Comparison of ENCODE assay signal across 9 mouse cellular contexts in the genomic region with DNA sequence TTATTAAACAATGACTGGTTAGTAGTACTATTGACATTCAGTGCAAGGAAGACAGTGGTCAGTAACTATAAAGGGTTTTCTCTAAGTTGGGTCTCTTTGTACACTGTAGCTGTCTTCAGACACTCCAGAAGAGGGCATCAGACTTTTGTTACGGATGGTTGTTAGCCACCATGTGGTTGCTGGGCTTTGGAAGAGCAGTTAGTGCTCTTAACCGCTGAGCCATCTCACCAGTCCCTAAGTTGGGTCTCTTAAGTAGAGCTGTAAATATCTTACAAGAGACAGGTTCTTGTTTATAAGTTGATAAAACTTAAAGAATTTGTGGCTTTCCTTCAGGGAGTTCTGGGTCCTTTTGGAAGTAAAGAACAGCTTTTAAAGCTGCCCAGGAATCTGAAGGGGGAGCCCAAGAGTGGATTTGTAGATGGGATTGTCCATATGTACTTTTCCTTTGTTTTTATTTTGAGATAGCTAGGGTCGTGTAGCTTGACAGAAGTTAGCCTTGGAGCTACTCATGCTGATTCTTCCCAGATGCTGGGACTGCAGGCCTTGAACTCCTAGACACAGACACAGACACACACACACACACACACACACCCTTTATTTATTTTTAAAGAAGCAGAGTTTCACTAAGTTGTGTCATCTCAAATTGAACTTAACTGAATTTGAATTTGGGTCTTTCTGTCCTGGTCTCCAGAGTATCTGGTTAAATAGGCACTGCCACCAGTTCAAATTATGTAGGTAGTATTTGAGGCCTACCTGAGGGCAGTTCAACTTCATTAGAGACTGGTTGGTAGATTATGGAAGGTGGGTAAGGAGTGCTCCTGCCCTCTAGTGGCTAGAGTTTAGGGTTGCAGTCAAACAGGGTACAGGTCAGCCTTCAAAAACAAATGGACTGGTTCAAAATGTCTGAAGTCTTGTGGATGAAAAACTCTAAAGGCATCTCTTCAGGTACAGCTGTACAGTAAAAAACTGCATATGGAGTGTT. TPM values are rescaled to one million over a fixed set of nuclear protein-coding genes. Genes with fewer than 3 reads are reported as not detected.
A peak's percentile ranks its signal among the peaks of the same experiment; 100 is the strongest.
DNase-seq lines count a peak whose midpoint lies in the region; ATAC-seq and TF ChIP-seq lines count a peak whose summit lies in the region.
"Had no signal": no experiment of that assay in that cellular context is flagged by ENCODE, and none has a peak within 500 bp of the region (broad histone marks: within the 10 kb centered on the region; RNA-seq: fewer than 3 reads in every experiment).

No protein-coding gene starts in this region.

- peak; percentile 56 for ATAC-seq in erythroid progenitor cell, adult 5-6 weeks (replicated peaks; ENCODE audit: low FRiP score, poor library complexity, severe bottlenecking)
- no peak for ATAC-seq in liver, embryonic 11.5 days (replicated peaks; ENCODE audit: low FRiP score)

- TF ChIP-seq POLR2A in spleen, adult 2 months (IDR thresholded peaks at IDR 0.05; ENCODE audit: low read depth, low read length), result no peak

- WGBS in spleen, adult 2 months, result 36% methylated on average over 3 of the region's 3 CpGs
- 61% methylated on average over 3 of the region's 3 CpGs for WGBS in liver, embryonic 11.5 days

- peak overlapping the region; percentile 82 for H3K4me2 ChIP-seq in liver, embryonic 11.5 days

- H3K4me3 ChIP-seq in spleen, adult 2 months (ENCODE audit: extremely low read depth, insufficient read depth, insufficient read length), result no peak overlapping the region
- 0 out of 2 replicates have a peak overlapping the region, but pooled peaks have one; percentile 11 for H3K4me3 ChIP-seq in liver, embryonic 11.5 days (ENCODE audit: low read depth, low read length)

- H3K9me3 ChIP-seq in liver, embryonic 11.5 days (ENCODE audit: control insufficient read depth, low read length), result no peaks in the 10 kb centered on the region

- no peak overlapping the region for H3K9ac ChIP-seq in liver, embryonic 11.5 days (ENCODE audit: low read depth, low read length)

- H3K4me1 ChIP-seq in spleen, adult 2 months (ENCODE audit: control insufficient read depth, insufficient read depth, insufficient read length), result peaks cover 7% of the 10 kb centered on the region
- peaks cover 23% of the 10 kb centered on the region for H3K4me1 ChIP-seq in liver, embryonic 11.5 days (replicated peaks; ENCODE audit: control insufficient read depth, insufficient read depth, low read length)

- peaks cover 23% of the 10 kb centered on the region for H3K36me3 ChIP-seq in spleen, adult 2 months (ENCODE audit: control insufficient read depth, insufficient read depth, low read length)
- peaks cover 24% of the 10 kb centered on the region for H3K36me3 ChIP-seq in liver, embryonic 11.5 days (ENCODE audit: control insufficient read depth, insufficient read depth, low read length)
- H3K36me3 ChIP-seq in splenic B cell, adult 2 months (ENCODE audit: control insufficient read depth, insufficient read depth, low read length, poor library complexity, severe bottlenecking), result peaks cover 13% of the 10 kb centered on the region

- no peak overlapping the region for H3K27ac ChIP-seq in spleen, adult 2 months (ENCODE audit: insufficient read depth, low read length)
- peak overlapping the region; percentile 11; the same call in 1 of the 2 replicates for H3K27ac ChIP-seq in liver, embryonic 11.5 days (ENCODE audit: low read depth, low read length)

- peak; percentile 40 for DNase-seq in adrenal gland, adult 2 months
- no peak for DNase-seq in adrenal gland, postnatal 4 days (ENCODE audit: low spot score in 2 of 2)
- DNase-seq in spleen, adult 2 months (ENCODE audit: low read depth in 1 of 2, low spot score in 2 of 2), result peak in 1 of 2 experiments; percentile 40
- DNase-seq in spleen, adult 18-20 months, result no peak
- DNase-seq in liver, embryonic 11.5 days (ENCODE audit: low spot score), result no peak
- DNase-seq in splenic B cell, adult 2 months (ENCODE audit: low read depth, low spot score), result peak; percentile 87
- no peak for DNase-seq in layer of hippocampus, adult 8-10 months (ENCODE audit: low spot score in 2 of 2)

- no peaks in the 10 kb centered on the region for H3K27me3 ChIP-seq in spleen, adult 2 months (ENCODE audit: control insufficient read depth, insufficient read depth, low read length)
- no peaks in the 10 kb centered on the region for H3K27me3 ChIP-seq in liver, embryonic 11.5 days (replicated peaks; ENCODE audit: control insufficient read depth, insufficient read depth, low read length)
- H3K27me3 ChIP-seq in splenic B cell, adult 2 months (ENCODE audit: control insufficient read depth, insufficient read depth, low read length, poor library complexity, severe bottlenecking), result no peaks in the 10 kb centered on the region

- TF ChIP-seq CTCF in spleen, adult 2 months (IDR thresholded peaks at IDR 0.05; ENCODE audit: extremely low read depth, insufficient read depth, insufficient read length, insufficient replicate concordance), result peak; percentile 47; the same call in 1 of the 2 replicates

RNA-seq across cellular contexts. Expression of gene Fxyd4, which starts 16.5 kb away (rescaled TPM):
- total RNA-seq in adrenal gland, adult 2 months (2021), result not detected
- polyA plus RNA-seq in adrenal gland, adult 2 months (2012; rRNA removed), result not detected in 2 replicates
- 1 to 10 TPM in 1 of 2 experiments, not detected in 1; 5.6 TPM for total RNA-seq in adrenal gland, postnatal 4 days (2021)
- polyA plus RNA-seq in spleen, adult 2 months (2012; rRNA removed), result not detected in 2 replicates
- not detected in 2 replicates for total RNA-seq in erythroid progenitor cell, adult 5-6 weeks (2015; ENCODE audit: low replicate concordance)
- total RNA-seq in erythroid progenitor cell, adult 5-6 weeks (2017; ENCODE audit: low replicate concordance), result not detected in 2 replicates
- polyA plus RNA-seq in liver, embryonic 11.5 days (2014; fragmentation: Nextera tagmentation; extraction: Ambion mirVana), result 1.2 and 2.1 TPM in 2 replicates
- total RNA-seq in layer of hippocampus, adult 8-10 months (2022), result not detected
- total RNA-seq: heart, postnatal 14 days had no signal

RNA-seq across cellular contexts. Expression of gene Hnrnpf, which starts 20.8 kb away (rescaled TPM):
- 100 to 1,000 TPM; 299 to 305 TPM for total RNA-seq in adrenal gland, adult 2 months (2021)
- 30.0 and 43.5 TPM in 2 replicates for polyA plus RNA-seq in adrenal gland, adult 2 months (2012; rRNA removed)
- 100 to 1,000 TPM; 445 to 477 TPM for total RNA-seq in adrenal gland, postnatal 4 days (2021)
- polyA plus RNA-seq in spleen, adult 2 months (2012; rRNA removed), result 141 and 143 TPM in 2 replicates
- total RNA-seq in erythroid progenitor cell, adult 5-6 weeks (2015; ENCODE audit: low replicate concordance), result 403 and 407 TPM in 2 replicates
- total RNA-seq in erythroid progenitor cell, adult 5-6 weeks (2017; ENCODE audit: low replicate concordance), result 524 and 658 TPM in 2 replicates
- 960 and 1,037 TPM in 2 replicates for polyA plus RNA-seq in liver, embryonic 11.5 days (2014; fragmentation: Nextera tagmentation; extraction: Ambion mirVana)
- 100 to 1,000 TPM; 119 to 160 (median 148) TPM for total RNA-seq in layer of hippocampus, adult 8-10 months (2022)

RNA-seq across cellular contexts. Expression of gene Zfp239, which starts 59.0 kb away (rescaled TPM):
- 1 to 10 TPM; 1.8 to 3.1 TPM for total RNA-seq in adrenal gland, adult 2 months (2021)
- 0.61 and 0.83 TPM in 2 replicates for polyA plus RNA-seq in adrenal gland, adult 2 months (2012; rRNA removed)
- 1 to 10 TPM; 4.9 to 5.7 TPM for total RNA-seq in adrenal gland, postnatal 4 days (2021)
- 1.4 and 1.9 TPM in 2 replicates for polyA plus RNA-seq in spleen, adult 2 months (2012; rRNA removed)
- 1.4 TPM in 1 of 2 replicates, not detected in the other for total RNA-seq in erythroid progenitor cell, adult 5-6 weeks (2015; ENCODE audit: low replicate concordance)
- 1.0 and 1.1 TPM in 2 replicates for total RNA-seq in erythroid progenitor cell, adult 5-6 weeks (2017; ENCODE audit: low replicate concordance)
- polyA plus RNA-seq in liver, embryonic 11.5 days (2014; fragmentation: Nextera tagmentation; extraction: Ambion mirVana), result 8.2 and 8.7 TPM in 2 replicates
- 10 to 100 TPM; 32.3 to 45.5 (median 38.4) TPM for total RNA-seq in layer of hippocampus, adult 8-10 months (2022)

Comparison
In these comparisons a context has a peak if more than half of its experiments do, and no peak if none do; other contexts are left out.
1. DNase-seq: peak in adrenal gland, adult 2 months (single experiment) and splenic B cell, adult 2 months (single experiment); none in adrenal gland, postnatal 4 days (0 of 2), spleen, adult 18-20 months (0 of 2), liver, embryonic 11.5 days (single experiment) and layer of hippocampus, adult 8-10 months (0 of 2).
2. RNA of gene Zfp239, which starts 59.0 kb away (total RNA-seq): 32.3 to 45.5 TPM in layer of hippocampus, adult 8-10 months; 4.9 to 5.7 TPM in adrenal gland, postnatal 4 days, 1.8 to 3.1 TPM in adrenal gland, adult 2 months and 1.0 to 1.4 TPM in erythroid progenitor cell, adult 5-6 weeks; every median in the first group is over 4 times any median in the second.